Mouse (Mus musculus) intestine, postnatal 0 days (tissue): ENCODE measurements around the gene Tcf7l2. TPM values are rescaled to one million over a fixed set of nuclear protein-coding genes. Genes with fewer than 3 reads are reported as not detected.

ENCODE experiments used
- ATAC-seq: fragments of 200-750 bp; cut with Nextera tagmentation; 2 replicates; pipeline ENCODE4 v1.8.0; 2017; ENCODE audit warnings: mild to moderate bottlenecking, moderate TSS enrichment, moderate library complexity
- H3K27ac ChIP-seq: fragments of 300-500 bp; sonication (generic); 2 replicates; pipeline ENCODE4 v1.5.1; 2014; ENCODE audit warnings: mild to moderate bottlenecking, low read depth, low read length, moderate library complexity
- H3K27me3 ChIP-seq: fragments of 300-500 bp; sonication (generic); replicated peaks from 2 replicates; pipeline ENCODE4 v1.6.1; 2014; ENCODE audit warnings: low read length, mixed read lengths; ENCODE audit not compliant: control insufficient read depth, insufficient read depth
- H3K36me3 ChIP-seq: fragments of 300-500 bp; sonication (generic); 2 replicates; pipeline ENCODE4 v1.6.1; 2014; ENCODE audit warnings: mild to moderate bottlenecking, moderate library complexity; ENCODE audit not compliant: control insufficient read depth, insufficient read depth
- H3K4me1 ChIP-seq: fragments of 300-500 bp; sonication (generic); replicated peaks from 2 replicates; pipeline ENCODE4 v1.6.1; 2014; ENCODE audit warnings: antibody characterized with exemption, low read length, mixed read lengths; ENCODE audit not compliant: control insufficient read depth, insufficient read depth
- H3K4me2 ChIP-seq: fragments of 300-500 bp; sonication (generic); replicated peaks from 2 replicates; pipeline ENCODE4 v1.6.1; 2014; ENCODE audit warnings: low read depth, mild to moderate bottlenecking, moderate library complexity
- H3K4me3 ChIP-seq: fragments of 300-500 bp; sonication (generic); 2 replicates; pipeline ENCODE4 v1.5.1; 2014; ENCODE audit warnings: low read depth, low read length
- H3K9ac ChIP-seq: fragments of 300-500 bp; sonication (generic); 2 replicates; pipeline ENCODE4 v1.6.1; 2014; ENCODE audit warnings: mild to moderate bottlenecking, low read depth, low read length
- H3K9me3 ChIP-seq: fragments of 300-500 bp; sonication (generic); 2 replicates; pipeline ENCODE4 v1.6.1; 2016; ENCODE audit warnings: mixed run types; ENCODE audit not compliant: control insufficient read depth
- CTCF ChIP-seq: sonication (generic); IDR thresholded peaks from 2 replicates; pipeline ENCODE4 v1.5.1; 2016; ENCODE audit warnings: low read depth, mild to moderate bottlenecking, control low read depth, antibody characterized with exemption, moderate library complexity
- WGBS: fragments of 180-500 bp; shearing (Covaris S2); extraction: QIAGEN DNeasy Blood & Tissue Kit; methylation state at CpG from one replicate; pipeline ENCODE4 v1.1.7; 2014; 5-methylcytosine and 5-hydroxymethylcytosine counted together
- polyA plus RNA-seq: library from polyadenylated mRNA; unstranded; fragments of >200 nt; fragmentation: Nextera tagmentation; extraction: Ambion mirVana; gene quantifications from 2 replicates; pipeline ENCODE4 v1.2.1, GENCODE M21; 2015

The Tcf7l2 gene
- polyA plus RNA-seq, 1 experiment from 2014 or later, result 32.4 TPM

DNA sequence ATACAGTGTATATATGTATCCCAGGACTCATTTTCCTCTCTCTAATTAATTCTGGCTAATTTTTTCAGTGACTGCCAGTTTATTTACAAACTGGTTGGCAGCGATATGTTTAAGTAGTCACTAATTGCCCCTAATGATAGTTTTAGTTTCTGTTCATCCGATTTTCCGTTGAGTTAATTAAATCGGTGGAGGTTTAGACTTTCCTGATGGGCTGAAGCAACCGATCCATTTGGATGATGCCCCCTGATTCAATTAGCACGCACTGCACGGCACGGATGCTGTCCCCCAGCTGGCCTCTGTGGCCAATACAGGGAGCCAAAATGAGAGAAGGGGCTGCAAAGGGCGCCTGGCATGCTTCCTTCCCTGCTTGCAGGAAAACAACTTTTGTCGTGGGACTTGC is 172.0 kb downstream of the Tcf7l2 start:
- Histone ChIP-seq H3K27ac (no peak overlapping the region), H3K4me2 (no peak overlapping the region), H3K27me3 (no peaks in the 10 kb centered on the region), H3K9me3 (no peaks in the 10 kb centered on the region), H3K9ac (no peak overlapping the region), H3K4me3 (no peak overlapping the region), H3K4me1 (no peaks in the 10 kb centered on the region), H3K36me3 (peaks cover 50% of the 10 kb centered on the region)
- TF ChIP-seq CTCF, result no peak
- 91% methylated on average over 10 of the region's 10 CpGs for WGBS
- ATAC-seq, result no peak

- no peak overlapping the region for H3K27ac ChIP-seq
- peaks cover 57% of the 10 kb centered on the region for H3K36me3 ChIP-seq
- H3K4me2 ChIP-seq, result no peak overlapping the region
- no peaks in the 10 kb centered on the region for H3K9me3 ChIP-seq
- ATAC-seq, result no peak
- H3K27me3 ChIP-seq, result no peaks in the 10 kb centered on the region
- no peak for TF ChIP-seq CTCF
- no peaks in the 10 kb centered on the region for H3K4me1 ChIP-seq
- 73% methylated on average over 20 of the region's 20 CpGs for WGBS
- H3K9ac ChIP-seq, result no peak overlapping the region
- H3K4me3 ChIP-seq, result no peak overlapping the region
Observed at GRCm38 (mm10) chr19:55914614-55915211, 173.1 kb downstream of the Tcf7l2 start.

- H3K9me3 ChIP-seq, result no peaks in the 10 kb centered on the region
- no peak overlapping the region for H3K4me2 ChIP-seq
- no peak overlapping the region for H3K9ac ChIP-seq
- WGBS, result 50% methylated on average over 7 of the region's 7 CpGs
- ATAC-seq, result no peak
- no peaks in the 10 kb centered on the region for H3K27me3 ChIP-seq
- H3K4me3 ChIP-seq, result no peak overlapping the region
- H3K36me3 ChIP-seq, result peaks cover 60% of the 10 kb centered on the region
- H3K4me1 ChIP-seq, result no peaks in the 10 kb centered on the region
- no peak for TF ChIP-seq CTCF
- no peak overlapping the region for H3K27ac ChIP-seq
Observed at GRCm38 (mm10) chr19:55915506-55915905, 173.9 kb downstream of the Tcf7l2 start.

DNA sequence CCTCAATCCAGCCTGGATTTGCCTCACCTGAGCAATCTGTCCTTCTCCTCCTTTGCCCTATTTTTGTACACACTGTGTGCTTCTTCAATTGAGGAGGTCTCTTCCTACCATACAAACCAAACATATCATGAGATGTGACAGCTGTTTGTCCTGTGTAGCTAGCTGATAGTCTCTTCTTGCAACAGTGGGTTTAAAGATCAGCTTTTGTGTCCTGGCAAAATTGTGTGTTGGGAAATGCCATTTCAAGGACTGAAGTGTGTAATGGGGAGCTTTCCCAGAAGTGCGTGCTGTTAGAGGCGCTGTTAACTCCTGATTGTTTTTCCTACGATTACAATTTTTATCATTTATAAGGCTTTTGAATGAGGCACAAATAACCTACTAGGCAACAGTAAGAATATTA is 174.6 kb downstream of the Tcf7l2 start:
- H3K4me1 ChIP-seq, result no peaks in the 10 kb centered on the region
- WGBS, result 93% methylated on average over 3 of the region's 3 CpGs
- H3K9me3 ChIP-seq, result no peaks in the 10 kb centered on the region
- no peak overlapping the region for H3K4me2 ChIP-seq
- peaks cover 60% of the 10 kb centered on the region for H3K36me3 ChIP-seq
- no peak overlapping the region for H3K27ac ChIP-seq
- no peak overlapping the region for H3K9ac ChIP-seq
- no peak for TF ChIP-seq CTCF
- no peak for ATAC-seq
- no peaks in the 10 kb centered on the region for H3K27me3 ChIP-seq
- H3K4me3 ChIP-seq, result no peak overlapping the region

DNA sequence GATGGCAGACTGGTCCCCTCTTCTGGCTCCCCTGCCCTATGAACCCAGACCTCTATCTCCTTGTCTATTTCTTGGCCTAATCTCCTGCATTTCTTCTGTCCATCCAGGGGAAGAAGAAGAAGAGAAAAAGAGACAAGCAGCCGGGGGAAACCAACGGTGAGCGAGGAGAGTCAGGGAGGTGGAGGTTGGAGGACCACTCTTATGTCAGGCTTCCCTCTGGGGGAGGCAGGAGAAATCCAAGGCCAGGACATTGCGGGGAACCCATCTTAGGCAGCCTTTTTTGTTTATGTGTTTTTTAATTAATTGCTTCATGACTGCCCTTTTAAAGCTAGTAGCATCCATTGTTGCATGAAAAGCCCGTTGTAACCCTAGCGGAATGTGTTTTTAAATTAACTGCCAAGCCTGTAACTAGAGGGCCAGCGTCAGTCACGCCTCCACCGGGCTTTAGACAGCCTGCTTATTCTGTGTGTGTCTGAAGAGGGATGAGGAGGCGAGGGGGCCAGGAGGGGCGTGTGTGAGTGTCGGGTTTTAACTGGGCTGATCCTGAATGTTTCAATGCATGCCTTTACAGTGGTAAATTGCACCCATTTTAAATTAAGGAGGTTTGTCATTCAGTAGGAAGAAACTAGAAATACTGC is 182.3 kb downstream of the Tcf7l2 start:
- no peak overlapping the region for H3K4me3 ChIP-seq
- TF ChIP-seq CTCF, result no peak
- no peak for ATAC-seq
- no peak overlapping the region for H3K9ac ChIP-seq
- no peaks in the 10 kb centered on the region for H3K4me1 ChIP-seq
- 68% methylated on average over 12 of the region's 12 CpGs for WGBS
- peaks cover 67% of the 10 kb centered on the region for H3K36me3 ChIP-seq
- H3K27me3 ChIP-seq, result no peaks in the 10 kb centered on the region
- no peak overlapping the region for H3K4me2 ChIP-seq
- no peaks in the 10 kb centered on the region for H3K9me3 ChIP-seq
- H3K27ac ChIP-seq, result no peak overlapping the region

GRCm38 (mm10) chr19:55924800-55925199 is 183.2 kb downstream of the Tcf7l2 start:
- WGBS, result 92% methylated on average over 4 of the region's 4 CpGs
- peaks cover 58% of the 10 kb centered on the region for H3K36me3 ChIP-seq

GRCm38 (mm10) chr19:55925425-55925803 is 183.8 kb downstream of the Tcf7l2 start:
- Histone ChIP-seq H3K27me3 (no peaks in the 10 kb centered on the region), H3K4me2 (no peak overlapping the region), H3K9me3 (no peaks in the 10 kb centered on the region), H3K4me3 (no peak overlapping the region), H3K4me1 (no peaks in the 10 kb centered on the region), H3K9ac (no peak overlapping the region), H3K36me3 (peaks cover 52% of the 10 kb centered on the region), H3K27ac (no peak overlapping the region)
- 87% methylated on average over 7 of the region's 7 CpGs for WGBS
- ATAC-seq, result no peak
- TF ChIP-seq CTCF, result no peak

More at GRCm38 (mm10) chr19:55924800-55925199, 183.2 kb downstream of the Tcf7l2 start:
- H3K4me2 ChIP-seq, result no peak overlapping the region
- no peak overlapping the region for H3K9ac ChIP-seq
- H3K27me3 ChIP-seq, result no peaks in the 10 kb centered on the region
- TF ChIP-seq CTCF, result no peak
- no peaks in the 10 kb centered on the region for H3K4me1 ChIP-seq
- ATAC-seq, result no peak
- no peak overlapping the region for H3K4me3 ChIP-seq
- no peaks in the 10 kb centered on the region for H3K9me3 ChIP-seq
- H3K27ac ChIP-seq, result no peak overlapping the region
